Mouse (Mus musculus) embryo, embryonic 11 days (tissue): Measurements from ENCODE around the gene Mttp.

Source experiments
- DNase-seq: peaks from one replicate; pipeline ENCODE4 v3.0.0-alpha.2; 2015

The Mttp gene

GRCm38 (mm10) chr3:138049555-138049954, 95.2 kb downstream of the Mttp start:
- DNase-seq: no peak

- DNase-seq: no peak
Measured at GRCm38 (mm10) chr3:138043316-138043715, 101.5 kb downstream of the Mttp start.

DNA sequence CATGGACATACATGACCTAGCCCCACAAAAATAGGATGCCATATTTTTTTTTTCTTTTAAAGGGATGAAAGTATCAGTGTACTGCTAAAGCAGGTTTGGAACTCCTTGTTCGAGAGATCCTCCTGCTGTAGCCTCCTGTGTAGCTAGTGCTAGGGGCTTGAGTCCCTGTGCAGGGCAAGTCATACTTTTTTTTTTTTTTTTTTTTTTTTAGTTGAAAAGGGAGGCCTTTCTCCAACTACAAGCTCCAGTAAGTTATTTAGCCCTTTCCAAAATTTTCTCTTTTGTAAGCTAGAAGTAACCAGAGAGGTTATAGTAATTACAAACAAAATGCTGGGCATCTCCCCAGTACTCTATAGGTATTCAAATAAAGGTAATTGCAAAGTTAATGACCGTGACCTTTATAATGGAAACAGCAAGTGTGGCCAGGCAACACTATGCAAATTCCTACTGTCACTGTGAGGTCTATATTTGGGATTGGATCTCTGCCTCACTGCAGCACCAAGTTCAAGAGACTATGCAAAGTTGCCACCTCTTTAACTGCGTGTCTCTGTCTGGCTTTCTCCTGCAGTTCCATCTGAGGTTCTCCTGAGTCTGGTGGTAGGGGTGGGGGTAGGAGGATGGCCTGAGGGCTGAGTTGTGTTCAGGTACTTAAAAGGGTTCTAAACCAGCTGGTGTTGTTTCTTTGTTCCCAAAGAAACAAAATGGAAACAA, 103.0 kb downstream of the Mttp start:
- DNase-seq: no peak

DNA sequence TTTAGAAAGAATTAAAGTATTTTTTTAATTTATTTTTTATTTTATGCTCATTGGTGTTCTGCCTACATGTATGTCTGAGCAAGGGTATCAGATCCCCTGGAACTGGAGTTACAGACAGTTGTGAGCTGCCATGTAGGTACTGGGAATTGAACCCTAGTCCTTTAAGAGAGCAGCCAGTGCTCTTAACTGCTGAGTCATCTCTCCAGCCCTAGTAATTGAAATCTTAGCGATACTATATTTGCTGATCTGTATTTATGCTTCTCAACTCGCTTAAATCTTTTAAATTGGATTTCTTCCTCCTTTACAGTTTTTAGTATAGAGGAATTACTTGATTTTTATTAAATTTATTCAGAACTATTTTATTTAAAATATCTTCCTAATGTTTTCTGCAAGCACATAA, 103.8 kb downstream of the Mttp start:
- DNase-seq: no peak
